Mouse (Mus musculus): Measurements from ENCODE around the gene Klf12.

DNA sequence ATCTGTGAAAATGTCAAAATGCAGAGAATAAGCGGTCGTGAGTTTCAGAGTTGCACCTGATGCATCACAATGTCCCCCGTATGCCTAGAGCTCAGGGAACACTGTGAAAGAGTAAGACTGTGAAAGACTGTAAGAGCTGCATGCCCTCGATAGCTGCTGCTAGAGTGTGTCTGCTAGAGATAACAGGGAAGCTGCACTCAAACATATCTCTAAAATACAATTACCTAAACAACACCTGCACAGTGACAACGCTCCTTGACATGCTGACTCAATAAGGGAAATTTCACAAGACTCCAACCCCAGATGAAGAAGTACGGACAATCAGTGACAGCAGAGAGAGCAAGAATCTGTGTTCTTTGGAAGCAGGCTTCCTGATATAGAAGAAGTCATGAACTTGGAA lies 37.5 kb upstream of the Klf12 start:
- no peak for TF ChIP-seq CTCF (IDR thresholded peaks at IDR 0.05; ENCODE audit: control insufficient read depth, insufficient read depth, low read length)
- no peak for TF ChIP-seq POLR2A (IDR thresholded peaks at IDR 0.05; ENCODE audit: borderline replicate concordance, control insufficient read depth, low read depth, low read length)
